Mouse (Mus musculus) heart, postnatal 0 days (tissue): ENCODE results near the gene Vars2. TPM values are rescaled to one million over a fixed set of nuclear protein-coding genes. Genes with fewer than 3 reads are reported as not detected.

Source experiments
- ATAC-seq: fragments of 200-750 bp; cut with Nextera tagmentation; 2 replicates; pipeline ENCODE4 v1.8.0; 2017; ENCODE audit warnings: low read depth, moderate number of reproducible peaks, moderate library complexity; ENCODE audit not compliant: insufficient read depth
- DNase-seq: peaks from one replicate; pipeline ENCODE4 v3.0.0-alpha.2; 2016; ENCODE audit warnings: low spot score
- H3K27ac ChIP-seq: fragments of 300-500 bp; sonication (generic); 2 replicates; pipeline ENCODE4 v1.5.1; 2014; ENCODE audit warnings: low read depth, mild to moderate bottlenecking
- H3K27me3 ChIP-seq: fragments of 300-500 bp; sonication (generic); 2 replicates; pipeline ENCODE4 v1.6.1; 2014; ENCODE audit warnings: low read length, mixed read lengths; ENCODE audit not compliant: control insufficient read depth, insufficient read depth
- H3K36me3 ChIP-seq: fragments of 300-500 bp; sonication (generic); replicated peaks from 2 replicates; pipeline ENCODE4 v1.6.1; 2014; ENCODE audit warnings: low read length, mixed read lengths; ENCODE audit not compliant: control insufficient read depth, insufficient read depth
- H3K4me1 ChIP-seq: fragments of 300-500 bp; sonication (generic); 2 replicates; pipeline ENCODE4 v1.6.1; 2014; ENCODE audit warnings: antibody characterized with exemption; ENCODE audit not compliant: control insufficient read depth, insufficient read depth
- H3K4me2 ChIP-seq: fragments of 300-500 bp; sonication (generic); 2 replicates; pipeline ENCODE4 v1.6.1; 2014; ENCODE audit warnings: low read depth, mild to moderate bottlenecking, low read length, moderate library complexity
- H3K4me3 ChIP-seq: fragments of 300-500 bp; sonication (generic); 2 replicates; pipeline ENCODE4 v1.5.1; 2014; ENCODE audit warnings: low read depth, low read length
- H3K9ac ChIP-seq: fragments of 300-500 bp; sonication (generic); replicated peaks from 2 replicates; pipeline ENCODE4 v1.6.1; 2014; ENCODE audit warnings: low read depth, low read length, mixed read lengths
- H3K9me3 ChIP-seq: fragments of 300-500 bp; sonication (generic); replicated peaks from 2 replicates; pipeline ENCODE4 v1.6.1; 2016; ENCODE audit warnings: low read length; ENCODE audit not compliant: control insufficient read depth
- CTCF ChIP-seq: IDR thresholded peaks from 2 replicates; pipeline ENCODE4 v1.5.1; 2016; ENCODE audit warnings: antibody characterized with exemption, control low read depth, low read depth
- EP300 ChIP-seq: IDR thresholded peaks from 2 replicates; pipeline ENCODE4 v1.6.1; 2016; ENCODE audit warnings: antibody characterized with exemption, low read depth
- WGBS: fragments of 180-500 bp; shearing (Covaris S2); extraction: QIAGEN DNeasy Blood & Tissue Kit; methylation state at CpG from one replicate; pipeline ENCODE4 v1.1.7; 2014; 5-methylcytosine and 5-hydroxymethylcytosine counted together
- polyA plus RNA-seq: library from polyadenylated mRNA; unstranded; fragments of >200 nt; fragmentation: Nextera tagmentation; extraction: Ambion mirVana; gene quantifications from 2 replicates; pipeline ENCODE4 v1.2.1, GENCODE M21; 2015
- total RNA-seq: library from RNA; depleted of rRNA; stranded (reverse); fragments of >200 nt; gene quantifications from 2 replicates; pipeline ENCODE4 v1.2.3, GENCODE M21; 2014; ENCODE audit warnings: low replicate concordance

The Vars2 gene
- total and polyA plus RNA-seq, 2 experiments from 2014 or later, result 9.4 to 59.8 TPM

GRCm38 (mm10) chr17:35643609-35644236 lies 23.7 kb downstream of the Vars2 start, which contains the start of gene Mucl3:
Mucl3 (minus strand) TSS chr17:35643695.
- Histone ChIP-seq H3K27ac (no peak within 1 kb of the TSS), H3K27me3 (0 out of 2 replicates have a peak, but pooled peaks cover 7% of the 10 kb centered on the region), H3K4me1 (peaks cover 4% of the 10 kb centered on the region; the same call in 1 of the 2 replicates), H3K9ac (no peak within 1 kb of the TSS), H3K36me3 (no peaks in the 10 kb centered on the region), H3K4me2 (no peak within 1 kb of the TSS), H3K9me3 (no peaks in the 10 kb centered on the region), H3K4me3 (no peak within 1 kb of the TSS)
- 64% methylated on average over 13 of the region's 13 CpGs for WGBS
- TF ChIP-seq CTCF, result no peak
- no peak for TF ChIP-seq EP300
- DNase-seq (no peak), ATAC-seq (no peak; the same call in 1 of the 2 replicates)

- peak overlapping the region; percentile 17; the same call in 1 of the 2 replicates for H3K4me3 ChIP-seq
- WGBS, result 17% methylated on average over 6 of the region's 6 CpGs
Observed at GRCm38 (mm10) chr17:35639352-35639751, 28.0 kb downstream of the Vars2 start.

GRCm38 (mm10) chr17:35638475-35639190 lies 28.8 kb downstream of the Vars2 start:
- no peaks in the 10 kb centered on the region for H3K36me3 ChIP-seq
- peaks cover 4% of the 10 kb centered on the region; the same call in 1 of the 2 replicates for H3K4me1 ChIP-seq
- WGBS, result 14% methylated on average over 14 of the region's 14 CpGs
- no peak overlapping the region for H3K9ac ChIP-seq
- peak; percentile 88 for DNase-seq
- H3K9me3 ChIP-seq, result no peaks in the 10 kb centered on the region
- H3K27me3 ChIP-seq, result 0 out of 2 replicates have a peak, but pooled peaks cover 9% of the 10 kb centered on the region
- peak overlapping the region; percentile 52 for H3K4me2 ChIP-seq
- H3K4me3 ChIP-seq, result peak overlapping the region; percentile 17; the same call in 1 of the 2 replicates
- H3K27ac ChIP-seq, result peak overlapping the region; percentile 53; the same call in 1 of the 2 replicates
- TF ChIP-seq CTCF, result no peak
- ATAC-seq, result peak; percentile 90

More at GRCm38 (mm10) chr17:35639352-35639751, 28.0 kb downstream of the Vars2 start:
- Histone ChIP-seq H3K9me3 (no peaks in the 10 kb centered on the region), H3K4me2 (peak overlapping the region; percentile 52), H3K27me3 (0 out of 2 replicates have a peak, but pooled peaks cover 12% of the 10 kb centered on the region), H3K4me1 (peaks cover 4% of the 10 kb centered on the region; the same call in 1 of the 2 replicates), H3K27ac (peak overlapping the region; percentile 53), H3K36me3 (no peaks in the 10 kb centered on the region), H3K9ac (no peak overlapping the region)
- DNase-seq (peak; percentile 23), ATAC-seq (no peak)
- no peak for TF ChIP-seq EP300
- TF ChIP-seq CTCF, result no peak

GRCm38 (mm10) chr17:35636363-35636762 lies 31.0 kb downstream of the Vars2 start:
- WGBS, result 48% methylated on average over 5 of the region's 5 CpGs
- no peak overlapping the region for H3K27ac ChIP-seq
- H3K9me3 ChIP-seq, result no peaks in the 10 kb centered on the region
- no peak overlapping the region; the same call in 1 of the 2 replicates for H3K4me2 ChIP-seq
- no peak overlapping the region for H3K4me3 ChIP-seq
- ATAC-seq, result 0 out of 2 replicates have a peak, but pooled peaks have one; percentile 24
- peaks cover 4% of the 10 kb centered on the region; the same call in 1 of the 2 replicates for H3K4me1 ChIP-seq
- H3K36me3 ChIP-seq, result no peaks in the 10 kb centered on the region
- no peak for TF ChIP-seq EP300
- TF ChIP-seq CTCF, result no peak
- peak; percentile 28 for DNase-seq
- H3K9ac ChIP-seq, result no peak overlapping the region
- H3K27me3 ChIP-seq, result 0 out of 2 replicates have a peak, but pooled peaks cover 8% of the 10 kb centered on the region

GRCm38 (mm10) chr17:35635699-35636111 lies 31.7 kb downstream of the Vars2 start:
- DNase-seq (peak; percentile 69), ATAC-seq (peak; percentile 27; the same call in 1 of the 2 replicates)

More at GRCm38 (mm10) chr17:35635699-35636111, 31.7 kb downstream of the Vars2 start:
- Histone ChIP-seq H3K27me3 (0 out of 2 replicates have a peak, but pooled peaks cover 8% of the 10 kb centered on the region), H3K4me3 (peak overlapping the region; percentile 47), H3K27ac (no peak overlapping the region), H3K9ac (no peak overlapping the region), H3K36me3 (no peaks in the 10 kb centered on the region), H3K4me2 (peak overlapping the region; percentile 72), H3K4me1 (peaks cover 4% of the 10 kb centered on the region; the same call in 1 of the 2 replicates), H3K9me3 (no peaks in the 10 kb centered on the region)
- TF ChIP-seq EP300 (no peak), CTCF (peak; percentile 78)
- under 1% methylated on average over 15 of the region's 15 CpGs for WGBS
